Mouse (Mus musculus) cerebellum, postnatal 25 days (tissue): ENCODE results near the gene Acoxl.
A peak's percentile ranks its signal among the peaks of the same experiment; 100 is the strongest.

Experiments used
- DNase-seq, 2 experiments: peaks; one replicate each; pipeline ENCODE4 v3.0.0; 2021; ENCODE audit warnings: mixed read lengths in 2 of 2

Acoxl gene

GRCm38 (mm10) chr2:127897718-127898117 lies 59.0 kb downstream of the Acoxl start:
- no peak for DNase-seq

GRCm38 (mm10) chr2:127904918-127905317 lies 66.2 kb downstream of the Acoxl start:
- no peak for DNase-seq

- DNase-seq: no peak
Measured at GRCm38 (mm10) chr2:127906973-127907678, 68.5 kb downstream of the Acoxl start.

GRCm38 (mm10) chr2:127907679-127908042 lies 69.0 kb downstream of the Acoxl start:
- DNase-seq: no peak

- no peak for DNase-seq
Measured at GRCm38 (mm10) chr2:127908881-127909280, 70.2 kb downstream of the Acoxl start.

- no peak for DNase-seq
Measured at GRCm38 (mm10) chr2:127909790-127910189, 71.1 kb downstream of the Acoxl start.

GRCm38 (mm10) chr2:127911579-127911978 lies 72.9 kb downstream of the Acoxl start:
- DNase-seq: no peak

GRCm38 (mm10) chr2:127914047-127914446 lies 75.4 kb downstream of the Acoxl start:
- DNase-seq: no peak

GRCm38 (mm10) chr2:127916804-127917410 lies 78.2 kb downstream of the Acoxl start:
- DNase-seq: no peak

GRCm38 (mm10) chr2:127919740-127920139 lies 81.1 kb downstream of the Acoxl start:
- DNase-seq: no peak

GRCm38 (mm10) chr2:127922036-127922901 lies 83.6 kb downstream of the Acoxl start:
- no peak for DNase-seq

- no peak for DNase-seq
Measured at GRCm38 (mm10) chr2:127923077-127923680, 84.5 kb downstream of the Acoxl start.

GRCm38 (mm10) chr2:127926679-127927324 lies 88.1 kb downstream of the Acoxl start:
- no peak for DNase-seq

GRCm38 (mm10) chr2:127927452-127928273 lies 89.0 kb downstream of the Acoxl start:
- no peak for DNase-seq

GRCm38 (mm10) chr2:127928279-127928678 lies 89.6 kb downstream of the Acoxl start:
- no peak for DNase-seq

- no peak for DNase-seq
Measured at GRCm38 (mm10) chr2:127928871-127929270, 90.2 kb downstream of the Acoxl start.

- no peak for DNase-seq
Measured at GRCm38 (mm10) chr2:127929939-127930715, 91.5 kb downstream of the Acoxl start.

- DNase-seq: peak in 1 of 2 experiments; percentile 40
Measured at GRCm38 (mm10) chr2:127931576-127931975, 92.9 kb downstream of the Acoxl start.

GRCm38 (mm10) chr2:127933531-127933931 lies 94.9 kb downstream of the Acoxl start:
- no peak for DNase-seq

GRCm38 (mm10) chr2:127937079-127937478 lies 98.4 kb downstream of the Acoxl start:
- no peak for DNase-seq

- no peak for DNase-seq
Measured at GRCm38 (mm10) chr2:127939206-127939605, 100.5 kb downstream of the Acoxl start.
